Mouse (Mus musculus) bone marrow, adult 2 months (tissue): ENCODE measurements around the gene Cd163.

Experiments
- CTCF ChIP-seq: fragments of 200-500 bp; IDR thresholded peaks from 2 replicates; pipeline ENCODE4 v1.5.1; 2011; ENCODE audit warnings: low read length, control low read depth; ENCODE audit not compliant: control insufficient read depth, insufficient read depth
- POLR2A ChIP-seq: fragments of 200-500 bp; IDR thresholded peaks from 2 replicates; pipeline ENCODE4 v1.6.1; 2011; ENCODE audit warnings: low read depth, mild to moderate bottlenecking, control low read depth, low read length, borderline replicate concordance; ENCODE audit not compliant: control insufficient read depth

- TF ChIP-seq POLR2A, result no peak
- no peak for TF ChIP-seq CTCF
Observed at GRCm38 (mm10) chr6:124345096-124345495, 40.6 kb downstream of the Cd163 start.
